Mouse (Mus musculus) erythroid progenitor cell, adult 5-6 weeks (primary cell): ENCODE measurements around the gene Loxl1. TPM values are rescaled to one million over a fixed set of nuclear protein-coding genes. Genes with fewer than 3 reads are reported as not detected.
A peak's percentile ranks its signal among the peaks of the same experiment; 100 is the strongest.

Source experiments
- ATAC-seq: replicated peaks from 2 replicates; pipeline ENCODE4 v1.8.0; 2016; ENCODE audit warnings: moderate number of reproducible peaks, mild to moderate bottlenecking, moderate TSS enrichment, inconsistent platforms; ENCODE audit not compliant: poor library complexity, low FRiP score, severe bottlenecking
- total RNA-seq, 2 experiments: library from RNA; stranded (forward) in 1 of 2; stranded (reverse) in 1 of 2; fragments of 150-400 nt in 1 of 2; fragments of 186-747, 209-891 nt in 1 of 2; gene quantifications; 2 replicates each; pipeline versions ENCODE4 v1.2.3 to v1.2.4; 2015 to 2017; ENCODE audit warnings: low replicate concordance in 2 of 2

Gene Loxl1
- total RNA-seq, 2 experiments from 2014 or later, result 0.08 TPM; not detected in 1

- ATAC-seq, result no peak
These were observed 1.8 kb upstream of the Loxl1 start for GRCm38 (mm10) chr9:58314682-58315360.

GRCm38 (mm10) chr9:58312196-58312943, 616 bp downstream of the Loxl1 start:
- no peak for ATAC-seq

GRCm38 (mm10) chr9:58311191-58311910, 1.6 kb downstream of the Loxl1 start:
- ATAC-seq, result no peak

GRCm38 (mm10) chr9:58310043-58310660, 2.8 kb downstream of the Loxl1 start:
- no peak for ATAC-seq

GRCm38 (mm10) chr9:58308395-58308794, 4.6 kb downstream of the Loxl1 start:
- ATAC-seq, result no peak

GRCm38 (mm10) chr9:58305686-58306085, 7.3 kb downstream of the Loxl1 start:
- ATAC-seq, result no peak

- ATAC-seq, result no peak
These were observed 9.3 kb downstream of the Loxl1 start for GRCm38 (mm10) chr9:58303599-58304271.

- ATAC-seq, result no peak
These were observed 9.9 kb downstream of the Loxl1 start for GRCm38 (mm10) chr9:58303115-58303514.

- no peak for ATAC-seq
These were observed 13.6 kb downstream of the Loxl1 start for GRCm38 (mm10) chr9:58299356-58299799.

- no peak for ATAC-seq
These were observed 15.0 kb downstream of the Loxl1 start for GRCm38 (mm10) chr9:58297961-58298477.

- no peak for ATAC-seq
These were observed 15.9 kb downstream of the Loxl1 start for GRCm38 (mm10) chr9:58297065-58297464.

GRCm38 (mm10) chr9:58295766-58296361, 17.1 kb downstream of the Loxl1 start:
- no peak for ATAC-seq

- no peak for ATAC-seq
These were observed 17.6 kb downstream of the Loxl1 start for GRCm38 (mm10) chr9:58295345-58295744.

GRCm38 (mm10) chr9:58294527-58294926, 18.5 kb downstream of the Loxl1 start:
- ATAC-seq, result no peak

- no peak for ATAC-seq
These were observed 23.1 kb downstream of the Loxl1 start for GRCm38 (mm10) chr9:58289901-58290300.

- no peak for ATAC-seq
These were observed 23.9 kb downstream of the Loxl1 start for GRCm38 (mm10) chr9:58289090-58289489.

- no peak for ATAC-seq
These were observed 29.6 kb downstream of the Loxl1 start for GRCm38 (mm10) chr9:58283431-58283830.

GRCm38 (mm10) chr9:58281597-58281996, 31.4 kb downstream of the Loxl1 start:
- ATAC-seq, result peak; percentile 72
